Mouse (Mus musculus) frontal cortex, postnatal 10 days (tissue): ENCODE data around the gene Inf2.
A peak's percentile ranks its signal among the peaks of the same experiment; 100 is the strongest.

Experiments
- DNase-seq, 2 experiments: peaks; one replicate each; pipeline ENCODE4 v3.0.0; 2022; ENCODE audit warnings: low spot score in 2 of 2, mixed read lengths in 1 of 2

Gene Inf2

GRCm38 (mm10) chr12:112588426-112589256 lies at the start of gene Inf2:
TSS of gene Inf2 (plus strand) at chr12:112588784.
- DNase-seq, result peak; percentile 68 to 78

- no peak for DNase-seq
Observed at GRCm38 (mm10) chr12:112539466-112539965, 49.1 kb upstream of the Inf2 start.

DNA sequence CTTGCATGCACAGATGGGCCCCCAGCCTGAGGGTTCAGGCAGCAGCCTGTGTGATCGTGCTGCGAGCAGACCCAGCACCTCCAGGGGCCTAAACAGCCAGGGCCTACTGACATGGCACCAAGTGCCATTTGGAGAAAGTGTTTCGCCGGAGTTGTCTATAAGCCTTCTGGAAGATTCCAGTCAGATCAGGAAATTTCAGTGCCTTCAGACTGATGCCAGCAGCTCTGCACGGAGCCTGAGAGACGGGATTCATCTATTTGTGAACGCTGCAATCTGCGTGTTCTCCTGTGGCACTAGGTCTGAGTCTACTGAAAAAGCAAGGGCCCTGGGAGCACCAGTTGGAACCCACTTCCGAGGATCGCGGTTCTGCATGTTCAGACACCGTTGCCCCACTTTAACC lies 48.3 kb upstream of the Inf2 start:
- DNase-seq, result no peak

DNA sequence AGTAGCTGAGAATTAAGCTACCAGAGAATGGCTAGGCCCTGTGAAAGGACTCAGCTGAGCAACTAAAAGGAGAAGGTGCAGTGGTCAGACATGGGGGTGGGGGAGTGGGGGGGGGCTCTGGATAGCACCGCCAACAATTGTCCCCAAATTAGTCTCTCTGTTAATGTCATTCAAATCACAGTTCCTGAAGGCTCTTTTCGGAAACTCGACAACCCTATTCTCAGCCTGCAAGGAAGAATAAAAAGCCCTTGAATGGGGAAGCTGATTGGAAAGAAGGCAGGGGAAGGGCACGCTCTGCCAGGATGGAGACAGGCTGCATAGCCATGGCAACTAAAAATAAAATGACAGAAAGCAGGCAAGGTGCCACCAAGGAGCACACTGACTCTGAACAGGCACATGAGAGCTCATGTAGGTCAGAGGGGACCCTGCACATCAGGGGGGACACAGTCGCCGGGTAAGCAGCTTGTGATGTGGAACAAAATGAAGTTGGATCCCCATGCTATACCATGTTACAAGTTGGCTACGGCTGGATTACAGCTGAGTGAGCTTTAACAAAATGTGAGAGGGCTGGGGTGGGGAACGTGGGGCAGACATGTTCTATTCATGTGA lies 47.0 kb upstream of the Inf2 start:
- DNase-seq, result peak in 1 of 2 experiments; percentile 38

GRCm38 (mm10) chr12:112542257-112542919 lies 46.2 kb upstream of the Inf2 start:
- no peak for DNase-seq

DNA sequence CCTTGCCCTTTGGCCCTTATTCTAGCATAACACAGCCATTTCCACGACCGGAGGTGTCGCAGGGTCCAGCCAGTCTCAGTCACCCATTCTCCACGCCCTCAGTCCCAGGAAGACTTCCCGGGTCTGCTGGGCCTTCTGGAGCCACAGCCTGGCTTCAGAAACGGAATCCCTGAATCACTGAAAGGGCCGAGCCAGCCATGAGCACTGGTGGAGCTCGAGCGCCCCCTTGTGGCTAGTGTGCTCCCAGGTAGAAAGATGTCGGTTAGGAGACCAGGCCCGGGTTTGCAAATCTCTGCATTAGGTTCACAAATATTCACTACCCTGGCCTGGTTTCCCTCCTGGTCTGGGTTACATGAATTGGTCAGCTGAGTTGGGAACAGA lies 45.7 kb upstream of the Inf2 start:
- DNase-seq, result peak; percentile 66 to 91

DNA sequence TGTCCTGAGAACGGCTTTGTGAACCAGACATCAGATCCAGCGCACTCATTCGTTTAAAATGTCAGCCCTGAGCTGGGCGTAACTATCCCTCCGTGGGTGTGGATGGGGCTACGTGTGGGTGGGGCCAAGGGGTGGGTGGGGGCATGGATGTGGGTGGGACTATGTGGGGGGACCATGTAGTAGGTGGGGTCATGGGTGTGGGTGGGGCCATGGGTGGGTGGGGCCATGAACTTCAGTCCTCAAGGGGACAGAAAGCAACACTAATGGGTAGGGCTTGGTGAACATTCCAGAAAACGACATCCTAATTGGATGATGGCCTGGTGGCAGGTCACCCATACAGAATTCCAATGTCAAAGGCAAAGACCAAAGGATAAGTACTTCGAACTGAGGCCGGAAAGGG lies 44.6 kb upstream of the Inf2 start:
- DNase-seq, result no peak

DNA sequence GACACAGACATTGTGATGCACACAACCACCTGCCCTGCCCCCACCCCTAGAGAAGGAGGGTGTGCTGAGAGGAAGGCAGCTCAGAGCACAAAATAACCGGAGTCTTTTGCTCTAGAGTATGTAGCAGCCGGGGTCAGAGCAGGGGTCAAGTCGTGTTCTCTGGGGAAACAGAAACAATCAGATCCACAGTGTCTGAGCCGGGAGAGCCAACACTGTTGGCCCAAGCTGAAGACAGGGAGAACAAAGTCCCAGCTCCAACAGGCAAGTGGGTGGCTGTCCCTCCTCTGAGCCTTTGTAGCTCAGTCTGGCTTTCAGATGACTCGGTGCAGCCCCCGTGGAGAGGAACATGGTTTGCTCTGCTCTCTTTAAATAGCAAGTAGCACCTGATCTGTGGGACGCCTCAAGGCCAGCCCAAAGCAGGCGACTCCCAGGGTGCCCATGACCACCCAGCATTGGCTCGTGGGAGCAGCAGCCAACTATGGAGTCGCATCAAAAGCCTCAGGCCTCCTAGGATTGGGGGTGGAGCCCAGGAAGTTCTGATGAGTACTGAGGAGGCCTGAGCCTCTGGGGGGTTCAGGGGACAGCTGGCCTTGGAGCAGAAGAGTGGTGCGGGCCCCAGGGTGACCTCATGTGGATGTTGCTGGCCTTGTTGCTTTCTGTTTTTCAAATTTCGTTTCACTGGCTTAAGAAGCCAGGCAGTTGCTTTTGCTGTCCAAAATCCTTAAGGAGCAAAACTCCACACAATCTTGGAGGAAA lies 43.5 kb upstream of the Inf2 start:
- DNase-seq, result no peak

GRCm38 (mm10) chr12:112546110-112546509 lies 42.5 kb upstream of the Inf2 start:
- no peak for DNase-seq

- DNase-seq, result no peak
Observed at GRCm38 (mm10) chr12:112549287-112549686, 39.3 kb upstream of the Inf2 start.

DNA sequence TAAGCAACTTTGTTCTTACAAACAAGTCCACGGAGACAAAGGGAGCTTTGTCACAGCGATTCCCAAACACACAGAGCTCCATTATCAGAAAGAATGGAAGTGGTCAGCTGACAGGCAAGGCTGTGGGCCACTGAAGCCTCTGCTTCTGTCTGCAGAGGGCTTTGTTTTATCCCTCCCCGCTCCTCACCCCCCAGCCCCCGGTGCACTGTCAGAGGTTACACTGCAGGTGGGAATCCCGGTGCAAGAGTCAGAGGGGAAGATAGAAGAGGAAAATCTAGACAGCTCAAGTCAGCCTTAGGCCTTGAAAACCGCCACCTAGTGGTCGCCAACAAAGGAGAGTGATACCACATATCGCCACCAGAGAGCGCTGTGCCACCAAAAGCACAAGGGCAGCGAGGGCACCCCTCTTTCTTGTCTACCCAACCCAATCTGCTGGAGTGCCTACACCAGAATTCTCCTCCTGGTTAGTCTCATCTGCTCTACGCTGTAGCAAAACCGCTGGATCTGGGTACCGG lies 36.7 kb upstream of the Inf2 start:
- peak; percentile 72 to 89 for DNase-seq

DNA sequence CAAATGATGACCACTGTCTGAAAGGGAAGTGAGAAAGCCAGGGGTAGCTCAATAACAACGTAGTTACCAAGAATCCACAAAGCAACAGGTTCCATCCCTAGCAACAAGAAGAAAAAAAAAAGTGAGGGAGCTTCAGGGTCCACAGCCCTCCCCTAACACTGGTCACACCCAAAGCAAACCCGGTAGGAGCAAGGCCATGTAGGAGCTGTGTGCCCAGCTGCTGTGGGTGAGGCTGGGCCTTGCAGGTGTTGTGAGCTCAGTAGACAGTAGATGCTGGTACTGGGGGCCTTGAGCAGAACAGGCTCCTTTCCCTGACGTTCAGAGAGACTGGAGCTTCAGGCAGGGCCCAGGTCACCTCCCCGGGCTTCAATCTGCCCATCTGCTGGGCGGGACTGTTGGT lies 36.1 kb upstream of the Inf2 start:
- DNase-seq, result no peak

GRCm38 (mm10) chr12:112554900-112555299 lies 33.7 kb upstream of the Inf2 start:
- DNase-seq, result no peak

DNA sequence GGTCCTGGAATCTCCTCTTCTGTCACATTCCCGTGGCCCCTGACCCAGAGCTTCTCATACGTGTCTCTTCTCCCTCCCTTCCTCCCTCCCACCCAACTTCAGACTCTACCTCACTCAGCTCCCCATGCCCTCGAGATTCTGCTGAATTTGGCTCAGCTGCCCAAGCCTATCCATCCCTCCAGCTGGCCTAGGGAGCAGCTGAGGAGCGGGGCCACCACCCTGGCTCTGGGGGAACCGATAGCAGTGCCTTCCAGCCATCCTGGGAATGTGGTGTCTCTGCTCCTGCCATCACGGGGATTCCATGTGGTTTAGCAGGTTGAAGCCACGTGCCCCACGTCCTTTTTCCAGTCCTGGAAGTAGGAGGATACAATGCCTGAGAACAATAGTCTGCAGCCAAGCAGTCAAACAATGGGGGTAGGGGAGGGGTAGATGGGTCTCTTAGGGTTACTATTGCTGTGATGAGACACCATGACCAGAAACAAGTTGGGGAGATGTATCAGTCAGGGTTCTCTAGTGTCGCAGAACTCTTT lies 32.0 kb upstream of the Inf2 start:
- no peak for DNase-seq

DNA sequence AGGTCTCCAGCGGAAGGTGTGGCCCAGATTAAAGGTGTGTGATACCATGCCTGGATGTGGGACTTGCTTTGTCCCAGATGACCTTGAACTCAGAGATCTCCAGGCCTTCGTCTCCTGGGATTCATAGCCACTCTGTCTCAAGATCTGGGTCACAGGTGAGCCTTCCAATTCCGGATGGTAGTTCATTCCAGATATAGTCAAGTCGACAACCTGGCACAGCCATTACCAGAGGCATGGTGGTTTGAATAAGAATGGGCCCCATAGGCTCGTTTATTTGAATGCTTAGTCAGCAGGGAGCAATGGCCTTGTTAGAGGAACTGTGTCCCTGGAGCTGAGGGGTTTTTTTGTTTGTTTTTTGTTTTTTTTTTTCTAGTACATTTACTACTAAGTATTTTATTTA lies 31.4 kb upstream of the Inf2 start:
- no peak for DNase-seq

DNA sequence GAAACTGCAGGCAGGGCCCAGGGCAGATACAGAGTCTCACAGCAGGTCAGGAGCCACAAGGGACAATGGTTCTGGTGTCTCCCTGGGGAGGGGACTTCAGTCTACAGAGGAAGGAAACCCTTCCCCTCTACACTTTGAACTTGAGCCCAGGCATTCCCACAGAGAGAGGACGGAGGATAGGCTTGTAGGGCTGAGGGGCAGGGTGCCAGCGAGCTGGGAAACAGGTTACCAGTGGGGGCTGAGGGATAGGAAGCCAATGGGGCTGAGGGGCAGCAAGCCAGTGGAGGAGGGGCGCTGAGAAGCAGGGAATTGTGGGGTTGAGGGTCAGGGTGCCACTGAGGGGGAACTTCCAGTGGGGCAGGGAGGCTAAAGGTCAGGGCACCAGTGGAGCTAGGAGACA lies 29.4 kb upstream of the Inf2 start:
- no peak for DNase-seq

- DNase-seq, result no peak
Observed at GRCm38 (mm10) chr12:112559671-112560070, 28.9 kb upstream of the Inf2 start.

DNA sequence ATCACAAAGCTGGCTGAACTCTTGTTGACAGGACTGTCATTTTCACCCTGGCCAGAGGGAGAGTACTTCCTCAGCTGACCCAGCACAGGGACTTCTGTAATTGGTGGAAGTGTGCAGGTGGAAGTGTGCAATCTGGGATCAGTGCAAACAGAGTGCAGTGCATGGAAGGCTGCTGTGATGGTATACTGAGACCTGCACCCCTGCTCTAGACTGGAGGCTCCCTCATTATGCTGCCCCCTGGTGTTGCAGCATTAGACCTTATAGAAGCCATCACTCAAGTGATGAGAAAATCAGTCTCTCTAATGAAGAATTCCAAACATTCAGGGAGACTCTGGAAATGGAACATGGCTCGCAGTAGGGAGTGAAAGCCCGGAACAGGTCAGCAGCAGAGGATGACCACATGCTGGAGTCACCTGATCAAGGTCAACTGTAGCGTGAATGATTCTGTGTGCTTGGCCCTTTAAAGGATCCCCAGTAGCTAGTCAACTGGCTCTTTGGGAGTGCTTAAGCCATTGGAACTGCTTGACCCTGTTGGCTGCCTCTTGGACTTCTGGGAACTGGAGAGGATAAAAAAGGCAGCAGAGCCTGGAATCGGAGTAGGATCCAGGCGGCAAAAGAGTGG lies 28.3 kb upstream of the Inf2 start:
- no peak for DNase-seq

DNA sequence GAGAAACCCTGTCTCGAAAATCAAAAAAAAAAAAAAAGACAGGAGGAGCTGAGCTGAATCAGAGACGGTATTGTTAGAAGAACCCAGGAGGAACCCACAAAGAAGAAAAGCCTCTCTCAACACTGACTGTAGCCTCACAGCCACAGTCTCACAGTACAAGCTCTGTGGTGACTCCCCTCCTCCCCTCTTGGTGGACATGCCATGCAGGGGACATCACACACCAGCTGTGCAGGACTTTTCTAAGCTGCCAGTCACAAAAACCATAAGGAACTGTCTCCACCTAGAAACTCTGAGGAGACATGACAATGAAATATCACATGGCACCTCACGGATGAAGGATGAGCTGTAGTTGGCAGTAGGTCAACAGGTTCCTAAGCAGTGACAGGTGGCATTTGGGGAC lies 27.4 kb upstream of the Inf2 start:
- DNase-seq, result no peak

- no peak for DNase-seq
Observed at GRCm38 (mm10) chr12:112562462-112562861, 26.1 kb upstream of the Inf2 start.

DNA sequence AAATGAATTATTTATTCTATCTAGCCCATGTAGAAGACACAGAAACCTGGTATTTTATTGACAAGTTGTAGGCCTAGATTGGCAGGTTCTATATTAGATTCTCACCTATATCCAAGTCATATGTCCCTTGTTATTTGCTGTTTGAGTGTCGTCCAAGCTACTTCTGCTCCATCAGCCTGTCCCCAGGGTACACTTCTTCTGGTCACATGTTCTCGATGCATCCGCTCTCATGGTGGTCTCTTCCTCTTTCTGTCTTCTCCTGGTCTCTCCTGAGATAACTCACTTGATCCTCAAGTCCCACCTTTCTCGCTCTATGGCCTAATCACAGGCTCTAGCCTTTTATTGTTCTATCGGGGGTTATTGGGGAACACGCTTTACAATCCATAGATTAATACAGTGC lies 25.6 kb upstream of the Inf2 start:
- no peak for DNase-seq
